17 mouse cellular contexts compared by ENCODE assay signal in the genomic region with DNA sequence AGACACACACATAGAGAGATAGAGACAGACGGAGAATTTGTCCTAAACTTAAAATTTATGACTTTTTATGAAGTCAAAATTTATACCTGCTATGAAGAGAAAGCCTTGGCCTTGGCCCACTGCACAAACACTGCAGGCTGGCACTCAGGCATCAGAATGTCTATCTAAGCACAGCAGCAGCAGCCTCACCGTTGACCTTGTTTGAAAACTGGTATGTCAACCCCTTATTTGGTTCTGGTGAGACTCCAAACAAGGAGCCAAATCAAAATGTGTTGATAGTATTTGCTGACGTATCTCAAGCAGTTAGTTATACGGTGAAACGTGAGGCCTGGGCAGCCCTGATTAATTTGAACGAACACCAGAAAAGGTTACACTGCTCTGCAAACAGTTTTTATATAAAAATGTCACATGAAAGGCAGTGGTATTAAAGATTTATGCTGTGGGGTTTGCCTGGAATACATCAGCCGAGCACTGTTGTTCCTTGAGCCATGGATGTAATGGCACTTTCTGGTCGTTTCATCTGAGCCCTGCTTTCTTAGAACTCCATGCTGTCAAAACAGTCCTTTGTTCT.
DNase-seq lines count a peak whose midpoint lies in the region; ATAC-seq lines count a peak whose summit lies in the region.
"Had no signal": no experiment of that assay in that cellular context is flagged by ENCODE, and none has a peak within 500 bp of the region (broad histone marks: within the 10 kb centered on the region; RNA-seq: fewer than 3 reads in every experiment).

No protein-coding gene starts in this region.

- no peaks in the 10 kb centered on the region for H3K27me3 ChIP-seq in midbrain, embryonic 13.5 days
- no peaks in the 10 kb centered on the region for H3K27me3 ChIP-seq in midbrain, embryonic 11.5 days (ENCODE audit: control insufficient read depth, insufficient read depth, low read length)
- H3K27me3 ChIP-seq: forebrain, embryonic 13.5 days; Patski had no signal

- DNase-seq in embryo, embryonic 11 days: peak; percentile 13
- DNase-seq in embryo, embryonic 10 days (ENCODE audit: low spot score): no peak
- no peak for DNase-seq in midbrain, embryonic 11.5 days (ENCODE audit: low spot score, missing footprints)
- peak; percentile 57 for DNase-seq in adrenal gland, postnatal 14 days
- peak; percentile 10 for DNase-seq in mesoderm, embryonic 11.5 days (ENCODE audit: low read depth, low spot score)
- DNase-seq in gastrocnemius, postnatal 10 days: no peak
- no peak for DNase-seq in left cerebral cortex, postnatal 10 days (ENCODE audit: extremely low spot score in 1 of 2, low spot score in 2 of 2)
- DNase-seq: cerebellum, adult 9-11 months; heart, adult 18-20 months; kidney, adult 18-20 months; kidney, postnatal 4 days had no signal

- H3K27ac ChIP-seq in midbrain, embryonic 13.5 days: no peak overlapping the region
- H3K27ac ChIP-seq in midbrain, embryonic 11.5 days (ENCODE audit: low read depth, low read length): no peak overlapping the region
- H3K27ac ChIP-seq: forebrain, embryonic 13.5 days; hindbrain, embryonic 14.5 days; liver, embryonic 14.5 days had no signal

- no peaks in the 10 kb centered on the region for H3K9me3 ChIP-seq in midbrain, embryonic 13.5 days
- no peaks in the 10 kb centered on the region for H3K9me3 ChIP-seq in midbrain, embryonic 11.5 days (ENCODE audit: control insufficient read depth, low read length)
- H3K9me3 ChIP-seq: forebrain, embryonic 13.5 days had no signal

- 73% methylated on average over 8 of the region's 8 CpGs for WGBS in midbrain, embryonic 13.5 days
- WGBS in midbrain, embryonic 11.5 days: 85% methylated on average over 8 of the region's 8 CpGs

- no peak overlapping the region for H3K4me2 ChIP-seq in midbrain, embryonic 13.5 days (replicated peaks)
- no peak overlapping the region for H3K4me2 ChIP-seq in midbrain, embryonic 11.5 days
- H3K4me2 ChIP-seq: forebrain, embryonic 13.5 days; hindbrain, embryonic 14.5 days had no signal

- no peaks in the 10 kb centered on the region for H3K4me1 ChIP-seq in midbrain, embryonic 13.5 days (replicated peaks)
- H3K4me1 ChIP-seq in midbrain, embryonic 11.5 days (ENCODE audit: control insufficient read depth, insufficient read depth, low read length): no peaks in the 10 kb centered on the region
- H3K4me1 ChIP-seq: forebrain, embryonic 13.5 days had no signal

- intact Hi-C loops in left cerebral cortex, postnatal 10 days (cut with DNase I): no loop called here

- H3K9ac ChIP-seq in midbrain, embryonic 13.5 days (replicated peaks): no peak overlapping the region
- H3K9ac ChIP-seq in midbrain, embryonic 11.5 days (ENCODE audit: low read length): no peak overlapping the region
- H3K9ac ChIP-seq: forebrain, embryonic 13.5 days; hindbrain, embryonic 14.5 days; liver, embryonic 14.5 days had no signal

- peak; percentile 37; the same call in 1 of the 2 replicates for ATAC-seq in midbrain, embryonic 13.5 days
- no peak for ATAC-seq in midbrain, embryonic 11.5 days (ENCODE audit: low FRiP score)
- ATAC-seq: forebrain, embryonic 13.5 days; lung, postnatal 0 days; Patski had no signal

- no peaks in the 10 kb centered on the region for H3K36me3 ChIP-seq in midbrain, embryonic 13.5 days
- H3K36me3 ChIP-seq in midbrain, embryonic 11.5 days (ENCODE audit: control insufficient read depth, insufficient read depth, low read length): no peaks in the 10 kb centered on the region

- H3K4me3 ChIP-seq in midbrain, embryonic 13.5 days (replicated peaks): no peak overlapping the region
- no peak overlapping the region for H3K4me3 ChIP-seq in midbrain, embryonic 11.5 days (ENCODE audit: low read depth, low read length)
- H3K4me3 ChIP-seq: forebrain, embryonic 13.5 days had no signal

Comparison
In these comparisons a context has a peak if more than half of its experiments do, and no peak if none do; other contexts are left out.
1. DNase-seq: peak in embryo, embryonic 11 days (single experiment), adrenal gland, postnatal 14 days (single experiment) and mesoderm, embryonic 11.5 days (single experiment); none in embryo, embryonic 10 days (single experiment), midbrain, embryonic 11.5 days (single experiment), gastrocnemius, postnatal 10 days (single experiment) and left cerebral cortex, postnatal 10 days (0 of 2).